Mouse (Mus musculus): ENCODE measurements around the gene Rai2. TPM values are rescaled to one million over a fixed set of nuclear protein-coding genes. Genes with fewer than 3 reads are reported as not detected.

Rai2 gene
- polyA plus RNA-seq (2012; rRNA removed) = 7.4 and 9.2 TPM in 2 replicates

DNA sequence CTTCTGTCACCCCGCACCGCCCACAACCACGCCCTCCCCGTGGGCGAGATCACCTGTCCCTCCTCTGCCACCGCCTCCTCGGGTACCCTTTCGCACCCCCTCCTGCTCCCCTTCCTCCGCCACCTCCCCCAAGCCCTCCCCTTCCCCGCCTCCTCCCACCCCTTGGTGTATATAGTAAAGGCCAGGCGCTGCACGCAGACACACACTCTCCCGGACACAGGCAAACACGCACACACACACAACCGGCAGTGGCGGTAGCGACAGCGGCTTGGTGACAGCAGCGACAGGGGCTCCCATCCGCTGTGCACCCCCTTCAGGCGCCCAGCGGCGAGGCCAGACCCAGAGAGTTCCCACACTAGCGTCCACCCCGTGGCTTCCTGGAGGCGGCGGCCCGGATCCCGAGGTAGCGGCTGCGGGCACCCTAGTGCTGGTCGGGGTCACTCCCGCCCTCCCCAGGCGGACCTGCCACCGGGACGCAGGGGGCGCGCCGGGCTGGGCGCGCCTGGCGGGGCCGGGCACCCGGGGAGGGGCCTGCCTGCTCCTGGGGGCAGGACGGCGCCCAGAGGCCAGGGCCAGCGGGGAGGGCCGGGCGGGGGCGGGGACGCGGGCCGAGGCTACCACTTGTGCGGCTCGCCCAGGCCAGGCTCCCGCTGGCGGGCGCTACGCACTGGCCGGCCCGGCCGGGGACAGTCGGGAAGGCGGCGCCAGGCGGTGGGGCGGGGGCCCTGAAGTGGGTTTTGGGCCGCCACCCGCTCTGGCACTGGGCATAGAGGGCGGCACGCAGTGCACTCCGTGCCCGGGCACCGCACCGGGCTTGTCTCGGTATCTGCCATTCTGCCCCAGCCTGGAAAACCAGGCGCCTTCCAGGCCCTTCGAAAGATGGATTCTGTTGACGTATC is at the start of gene Rai2:
Rai2 (plus strand) TSS at position 205 of the 899 bp plus-strand sequence.
- Histone ChIP-seq H3K36me3 (ENCODE audit: control insufficient read depth, insufficient read depth, low read length) (no peaks in the 10 kb centered on the region), H3K27ac (ENCODE audit: insufficient read depth, low read depth, low read length) (no peak within 1 kb of the TSS), H3K27me3 (replicated peaks; ENCODE audit: control insufficient read depth, insufficient read depth, low read length) (no peaks in the 10 kb centered on the region), H3K4me1 (ENCODE audit: control insufficient read depth, insufficient read depth, low read length) (no peaks in the 10 kb centered on the region), H3K4me3 (ENCODE audit: insufficient read depth, low read depth, low read length) (peak within 1 kb of the TSS; percentile 91)
- DNase-seq = peak; percentile 63
- TF ChIP-seq POLR2A (IDR thresholded peaks at IDR 0.05; ENCODE audit: low read depth, low read length) (no peak), CTCF (conservative IDR thresholded peaks at IDR 0.05; ENCODE audit: insufficient read depth, insufficient read length, low read depth, low read length) (no peak)
- WGBS = 3% methylated on average over 42 of the region's 79 CpGs

DNA sequence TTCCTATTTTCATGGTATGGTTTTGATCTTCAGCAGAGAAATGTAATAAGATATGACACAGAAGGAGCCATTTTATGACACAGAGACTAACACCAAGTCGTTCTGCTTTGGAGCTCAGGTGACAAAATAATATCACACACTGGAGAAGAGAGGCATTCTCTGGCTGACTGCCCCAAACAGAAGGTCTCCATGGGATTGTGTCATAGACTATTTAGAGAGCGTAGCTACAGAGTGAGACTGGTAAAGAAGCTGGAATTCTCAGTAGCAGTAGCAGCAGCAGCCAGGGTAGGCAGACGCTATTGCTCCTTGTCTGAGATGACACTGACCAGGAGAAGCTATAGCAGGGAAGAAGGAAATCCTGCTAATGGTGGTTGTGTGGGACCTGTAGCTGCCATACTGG is 27.5 kb upstream of the Rai2 start:
- Histone ChIP-seq H3K36me3 (ENCODE audit: control insufficient read depth, insufficient read depth, low read length) (no peaks in the 10 kb centered on the region), H3K4me3 (ENCODE audit: insufficient read depth, low read depth, low read length) (no peak overlapping the region), H3K27me3 (replicated peaks; ENCODE audit: control insufficient read depth, insufficient read depth, low read length) (no peaks in the 10 kb centered on the region), H3K27ac (ENCODE audit: insufficient read depth, low read depth, low read length) (no peak overlapping the region), H3K4me1 (ENCODE audit: control insufficient read depth, insufficient read depth, low read length) (no peaks in the 10 kb centered on the region)
- no peak for TF ChIP-seq CTCF (conservative IDR thresholded peaks at IDR 0.05; ENCODE audit: insufficient read depth, insufficient read length, low read depth, low read length)
- TF ChIP-seq POLR2A (IDR thresholded peaks at IDR 0.05; ENCODE audit: low read depth, low read length) = no peak
- no peak for DNase-seq
- 58% methylated on average over 3 of the region's 3 CpGs for WGBS

DNA sequence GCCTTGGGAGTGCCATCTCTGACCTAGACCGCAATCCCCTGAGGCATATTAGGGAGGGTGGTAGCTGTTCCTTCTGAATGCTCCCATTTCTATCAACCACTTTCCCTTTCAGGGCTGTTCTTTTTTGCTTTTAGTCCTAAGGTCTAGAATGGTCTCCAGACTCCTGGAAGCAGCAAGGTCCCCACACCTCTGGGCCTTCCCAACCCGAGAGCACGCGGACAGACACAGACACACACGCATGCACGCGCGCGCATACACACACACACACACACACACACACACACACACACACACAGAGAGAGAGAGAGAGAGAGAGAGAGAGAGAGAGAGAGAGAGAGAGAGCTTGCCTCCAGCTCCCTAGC is 385 bp upstream of the Rai2 start:
- WGBS = 18% methylated on average over 8 of the region's 9 CpGs
- Histone ChIP-seq H3K4me3 (ENCODE audit: insufficient read depth, low read depth, low read length) (peak overlapping the region; percentile 91; the same call in 1 of the 2 replicates), H3K36me3 (ENCODE audit: control insufficient read depth, insufficient read depth, low read length) (no peaks in the 10 kb centered on the region), H3K27me3 (replicated peaks; ENCODE audit: control insufficient read depth, insufficient read depth, low read length) (no peaks in the 10 kb centered on the region), H3K27ac (ENCODE audit: insufficient read depth, low read depth, low read length) (no peak overlapping the region), H3K4me1 (ENCODE audit: control insufficient read depth, insufficient read depth, low read length) (no peaks in the 10 kb centered on the region)
- TF ChIP-seq CTCF (conservative IDR thresholded peaks at IDR 0.05; ENCODE audit: insufficient read depth, insufficient read length, low read depth, low read length) = no peak
- no peak for DNase-seq

DNA sequence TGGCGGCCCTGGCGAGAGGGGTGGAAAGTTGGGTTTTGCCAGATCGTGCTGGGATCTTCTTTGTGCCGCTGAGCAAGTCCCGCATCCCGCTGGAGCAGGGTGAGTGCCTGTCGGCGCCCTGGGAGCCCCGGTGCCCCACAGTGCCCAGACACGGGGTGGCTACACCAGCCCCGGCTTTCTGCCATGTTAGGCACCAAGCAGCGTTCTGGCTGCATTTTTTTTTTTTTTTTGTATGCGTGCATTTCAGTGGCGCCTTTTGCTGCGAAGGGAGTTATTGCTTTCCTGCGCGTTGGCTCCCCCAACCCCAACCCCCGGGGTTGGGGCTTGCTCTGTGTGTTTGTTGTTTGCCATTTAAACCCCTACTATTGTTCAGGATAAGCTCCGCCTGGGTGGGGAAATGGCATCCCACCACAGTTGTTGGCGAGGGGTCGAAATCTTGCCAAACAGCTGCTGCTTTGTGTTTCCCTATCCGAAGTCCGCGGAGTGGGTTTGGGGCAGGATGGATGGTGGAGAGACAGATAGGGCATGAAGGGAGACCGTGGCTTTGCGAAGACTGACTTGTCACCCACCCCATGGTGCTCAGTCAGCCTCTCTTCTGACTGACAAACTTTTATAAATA is 1.0 kb downstream of the Rai2 start:
- TF ChIP-seq CTCF (conservative IDR thresholded peaks at IDR 0.05; ENCODE audit: insufficient read depth, insufficient read length, low read depth, low read length) = no peak
- no peak for TF ChIP-seq POLR2A (IDR thresholded peaks at IDR 0.05; ENCODE audit: low read depth, low read length)
- H3K27ac ChIP-seq (ENCODE audit: insufficient read depth, low read depth, low read length) = no peak overlapping the region

DNA sequence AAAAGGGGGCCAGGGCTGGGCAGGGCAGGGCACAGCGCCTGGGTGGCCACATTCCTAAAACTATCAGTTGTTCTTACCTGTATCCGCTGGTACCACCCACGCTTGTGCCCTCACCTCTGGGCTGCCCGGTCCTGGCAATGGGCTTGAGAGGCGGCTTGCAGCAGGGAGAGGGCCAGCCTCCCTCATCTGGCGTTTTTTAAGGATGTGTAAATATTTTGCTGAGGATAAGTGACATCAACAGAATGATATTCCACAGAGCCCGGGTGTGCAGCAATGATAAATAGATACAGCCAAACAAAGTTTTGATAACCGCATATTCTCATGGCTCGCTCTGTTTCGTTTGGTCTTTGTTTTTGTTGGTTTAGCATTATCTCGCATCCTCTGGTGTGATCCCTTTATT is 1.7 kb downstream of the Rai2 start:
- peak overlapping the region; percentile 14; the same call in 1 of the 2 replicates for H3K4me3 ChIP-seq (ENCODE audit: insufficient read depth, low read depth, low read length)
- no peaks in the 10 kb centered on the region for H3K4me1 ChIP-seq (ENCODE audit: control insufficient read depth, insufficient read depth, low read length)
- no peak for DNase-seq
- H3K27me3 ChIP-seq (replicated peaks; ENCODE audit: control insufficient read depth, insufficient read depth, low read length) = no peaks in the 10 kb centered on the region
- no peak overlapping the region for H3K27ac ChIP-seq (ENCODE audit: insufficient read depth, low read depth, low read length)
- TF ChIP-seq POLR2A (IDR thresholded peaks at IDR 0.05; ENCODE audit: low read depth, low read length) (no peak), CTCF (conservative IDR thresholded peaks at IDR 0.05; ENCODE audit: insufficient read depth, insufficient read length, low read depth, low read length) (no peak)
- H3K36me3 ChIP-seq (ENCODE audit: control insufficient read depth, insufficient read depth, low read length) = no peaks in the 10 kb centered on the region
- 58% methylated on average over 11 of the region's 11 CpGs for WGBS

More for the DNA sequence above, 1.0 kb downstream of the Rai2 start:
- H3K27me3 ChIP-seq (replicated peaks; ENCODE audit: control insufficient read depth, insufficient read depth, low read length) = no peaks in the 10 kb centered on the region
- no peaks in the 10 kb centered on the region for H3K4me1 ChIP-seq (ENCODE audit: control insufficient read depth, insufficient read depth, low read length)
- no peak for DNase-seq
- H3K4me3 ChIP-seq (ENCODE audit: insufficient read depth, low read depth, low read length) = peak overlapping the region; percentile 91
- H3K36me3 ChIP-seq (ENCODE audit: control insufficient read depth, insufficient read depth, low read length) = no peaks in the 10 kb centered on the region
- 5% methylated on average over 26 of the region's 26 CpGs for WGBS

DNA sequence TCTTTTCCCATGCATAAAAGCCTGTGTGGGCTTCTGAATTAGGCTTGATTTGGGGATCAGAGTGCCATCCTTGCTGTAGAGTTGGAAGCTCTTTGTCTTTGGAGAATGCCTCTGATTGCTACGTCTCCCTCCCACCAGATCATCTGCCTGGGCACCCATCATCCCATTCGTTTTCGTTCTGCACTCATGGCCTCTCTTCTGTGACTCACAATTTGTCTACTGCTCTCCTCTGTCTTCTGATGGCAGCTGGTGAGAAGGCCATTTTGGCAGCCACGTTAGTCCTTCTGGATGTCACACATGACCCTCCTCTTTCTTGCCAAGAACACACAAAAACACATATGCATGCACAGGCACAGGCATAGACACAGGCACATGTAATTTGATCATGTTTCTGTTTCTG is 4.2 kb downstream of the Rai2 start:
- Histone ChIP-seq H3K27ac (ENCODE audit: insufficient read depth, low read depth, low read length) (no peak overlapping the region), H3K4me3 (ENCODE audit: insufficient read depth, low read depth, low read length) (no peak overlapping the region), H3K36me3 (ENCODE audit: control insufficient read depth, insufficient read depth, low read length) (no peaks in the 10 kb centered on the region), H3K4me1 (ENCODE audit: control insufficient read depth, insufficient read depth, low read length) (no peaks in the 10 kb centered on the region), H3K27me3 (replicated peaks; ENCODE audit: control insufficient read depth, insufficient read depth, low read length) (no peaks in the 10 kb centered on the region)
- WGBS = 86% methylated on average over 4 of the region's 4 CpGs
- no peak for DNase-seq
- TF ChIP-seq POLR2A (IDR thresholded peaks at IDR 0.05; ENCODE audit: low read depth, low read length) (no peak), CTCF (conservative IDR thresholded peaks at IDR 0.05; ENCODE audit: insufficient read depth, insufficient read length, low read depth, low read length) (no peak)

DNA sequence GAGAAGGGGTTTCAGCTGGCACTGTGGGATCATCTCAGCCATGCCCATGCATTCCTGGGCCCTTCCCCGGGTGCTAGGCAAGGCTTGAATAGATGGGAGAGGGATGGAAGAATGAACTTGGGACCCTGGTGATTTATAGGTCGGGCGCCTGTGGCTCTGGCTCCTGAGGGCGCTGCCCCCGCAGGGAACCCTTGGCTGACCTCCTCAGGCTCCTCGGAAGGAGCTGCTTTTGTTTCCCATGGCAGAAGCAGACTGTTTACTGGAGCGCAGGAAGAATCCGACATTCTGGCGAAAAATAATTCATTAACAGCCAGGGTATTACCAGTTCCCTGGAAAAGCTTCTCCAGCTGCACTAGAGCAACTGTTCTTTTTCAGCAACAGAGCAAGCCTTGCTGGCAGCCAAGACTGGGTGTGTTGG is 6.5 kb downstream of the Rai2 start:
- WGBS = 5% methylated on average over 9 of the region's 9 CpGs

More for the DNA sequence above, 6.5 kb downstream of the Rai2 start:
- Histone ChIP-seq H3K4me3 (ENCODE audit: insufficient read depth, low read depth, low read length) (no peak overlapping the region), H3K27ac (ENCODE audit: insufficient read depth, low read depth, low read length) (no peak overlapping the region), H3K4me1 (ENCODE audit: control insufficient read depth, insufficient read depth, low read length) (no peaks in the 10 kb centered on the region; the same call in 1 of the 2 replicates), H3K27me3 (replicated peaks; ENCODE audit: control insufficient read depth, insufficient read depth, low read length) (no peaks in the 10 kb centered on the region), H3K36me3 (ENCODE audit: control insufficient read depth, insufficient read depth, low read length) (no peaks in the 10 kb centered on the region)
- TF ChIP-seq CTCF (conservative IDR thresholded peaks at IDR 0.05; ENCODE audit: insufficient read depth, insufficient read length, low read depth, low read length) (no peak), POLR2A (IDR thresholded peaks at IDR 0.05; ENCODE audit: low read depth, low read length) (no peak)
- DNase-seq = peak; percentile 71

All from kidney, adult 2 months (tissue).